Mouse (Mus musculus): ENCODE data around the gene Fgfrl1. TPM values are rescaled to one million over a fixed set of nuclear protein-coding genes. Genes with fewer than 3 reads are reported as not detected.

Gene Fgfrl1
- polyA plus RNA-seq, 1 experiment from 2014 or later = 2.9 TPM

DNA sequence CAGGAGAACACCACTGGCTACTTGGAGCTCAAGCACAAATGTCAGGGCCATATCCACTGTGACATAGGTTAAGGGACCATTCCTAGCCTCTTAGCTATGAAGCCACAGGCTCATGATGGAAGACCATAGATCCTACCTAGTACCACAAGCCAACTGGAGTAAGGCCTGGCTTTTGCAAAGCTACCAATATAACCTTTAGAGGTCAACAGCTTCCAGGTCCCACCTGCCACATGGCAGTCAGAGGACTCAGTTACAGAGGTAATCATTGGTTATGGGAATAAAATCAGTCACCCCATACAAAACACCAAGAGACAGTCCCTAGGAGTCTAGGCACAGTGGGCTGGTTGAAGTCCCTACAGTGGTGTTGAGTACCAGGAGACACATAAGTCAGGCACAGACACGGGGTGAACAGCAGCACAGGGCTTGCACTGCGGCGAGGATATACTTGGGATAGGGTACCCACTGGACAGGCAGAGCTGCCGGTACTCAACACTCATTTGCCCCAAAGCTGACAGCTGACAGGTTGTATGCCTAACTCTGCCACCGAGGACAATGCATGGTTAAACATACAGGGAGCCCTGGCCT lies 41.0 kb upstream of the Fgfrl1 start:
- Histone ChIP-seq H3K27ac (ENCODE audit: low read length) (no peak overlapping the region), H3K9me3 (replicated peaks; ENCODE audit: control insufficient read depth, low read length) (no peaks in the 10 kb centered on the region), H3K4me1 (ENCODE audit: control insufficient read depth, low read depth, low read length) (no peaks in the 10 kb centered on the region), H3K27me3 (ENCODE audit: control insufficient read depth, insufficient read depth, low read depth, low read length) (no peaks in the 10 kb centered on the region), H3K4me3 (ENCODE audit: low read depth, low read length) (no peak overlapping the region), H3K9ac (ENCODE audit: low read depth, low read length) (no peak overlapping the region), H3K36me3 (ENCODE audit: control insufficient read depth, insufficient read depth) (peaks cover 21% of the 10 kb centered on the region), H3K4me2 (ENCODE audit: low read depth, low read length) (no peak overlapping the region)
- 70% methylated on average over 5 of the region's 5 CpGs for WGBS (ENCODE audit: insufficient replicate concordance)
- ATAC-seq (ENCODE audit: low read depth) = no peak

DNA sequence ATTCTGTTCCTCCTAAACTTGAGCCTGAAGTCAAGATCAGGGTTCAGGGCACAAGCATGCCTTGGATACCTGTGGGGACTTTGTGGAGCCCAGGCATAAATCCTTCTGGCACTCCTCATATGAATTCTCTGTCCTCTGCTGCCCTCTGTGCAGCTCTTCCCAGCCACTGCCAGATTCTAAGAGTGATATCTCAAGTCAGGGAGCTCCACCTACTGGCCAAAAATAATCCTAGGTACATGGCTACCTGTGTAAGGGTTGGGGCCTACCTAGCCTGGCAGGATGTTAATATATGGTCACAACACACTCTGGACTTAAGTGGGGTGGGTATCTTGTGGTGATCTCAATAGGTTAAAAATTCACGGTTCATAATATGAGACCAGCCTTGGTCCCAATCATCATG lies 40.4 kb upstream of the Fgfrl1 start:
- no peaks in the 10 kb centered on the region for H3K4me1 ChIP-seq (ENCODE audit: control insufficient read depth, low read depth, low read length)
- H3K9ac ChIP-seq (ENCODE audit: low read depth, low read length) = no peak overlapping the region
- peak; percentile 64 for ATAC-seq (ENCODE audit: low read depth)
- 55% methylated on average over 1 of the region's 1 CpGs for WGBS (ENCODE audit: insufficient replicate concordance)
- H3K27me3 ChIP-seq (ENCODE audit: control insufficient read depth, insufficient read depth, low read depth, low read length) = no peaks in the 10 kb centered on the region
- H3K36me3 ChIP-seq (ENCODE audit: control insufficient read depth, insufficient read depth) = peaks cover 21% of the 10 kb centered on the region
- H3K27ac ChIP-seq (ENCODE audit: low read length) = no peak overlapping the region
- H3K4me3 ChIP-seq (ENCODE audit: low read depth, low read length) = no peak overlapping the region
- no peaks in the 10 kb centered on the region for H3K9me3 ChIP-seq (replicated peaks; ENCODE audit: control insufficient read depth, low read length)
- no peak overlapping the region for H3K4me2 ChIP-seq (ENCODE audit: low read depth, low read length)

DNA sequence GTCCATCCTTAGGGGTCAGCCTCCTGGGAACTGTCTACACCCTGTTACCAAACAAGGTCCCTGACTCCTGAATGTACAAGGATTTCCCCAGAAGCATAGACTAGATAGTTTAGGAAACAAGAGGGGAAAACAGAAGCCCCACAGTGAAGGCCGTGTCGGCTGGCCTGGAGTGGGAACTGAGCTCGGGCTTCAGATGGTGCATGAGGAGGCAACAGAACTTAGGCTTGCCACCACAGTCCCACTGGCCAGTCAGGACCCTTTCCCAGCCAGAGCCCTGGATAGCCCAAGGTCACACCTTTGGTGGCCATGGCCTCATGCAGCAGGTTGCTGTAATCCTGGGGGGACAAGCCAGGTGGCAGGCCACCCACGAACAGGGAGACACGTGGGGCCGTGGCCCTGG lies 38.8 kb upstream of the Fgfrl1 start:
- no peaks in the 10 kb centered on the region for H3K27me3 ChIP-seq (ENCODE audit: control insufficient read depth, insufficient read depth, low read depth, low read length)
- no peaks in the 10 kb centered on the region for H3K9me3 ChIP-seq (replicated peaks; ENCODE audit: control insufficient read depth, low read length)
- no peak overlapping the region for H3K4me3 ChIP-seq (ENCODE audit: low read depth, low read length)
- WGBS (ENCODE audit: insufficient replicate concordance) = 76% methylated on average over 6 of the region's 6 CpGs
- H3K9ac ChIP-seq (ENCODE audit: low read depth, low read length) = no peak overlapping the region
- no peak for ATAC-seq (ENCODE audit: low read depth)
- H3K4me1 ChIP-seq (ENCODE audit: control insufficient read depth, low read depth, low read length) = no peaks in the 10 kb centered on the region; the same call in none of the 2 replicates
- H3K27ac ChIP-seq (ENCODE audit: low read length) = no peak overlapping the region
- peaks cover 21% of the 10 kb centered on the region for H3K36me3 ChIP-seq (ENCODE audit: control insufficient read depth, insufficient read depth)
- no peak overlapping the region for H3K4me2 ChIP-seq (ENCODE audit: low read depth, low read length)

DNA sequence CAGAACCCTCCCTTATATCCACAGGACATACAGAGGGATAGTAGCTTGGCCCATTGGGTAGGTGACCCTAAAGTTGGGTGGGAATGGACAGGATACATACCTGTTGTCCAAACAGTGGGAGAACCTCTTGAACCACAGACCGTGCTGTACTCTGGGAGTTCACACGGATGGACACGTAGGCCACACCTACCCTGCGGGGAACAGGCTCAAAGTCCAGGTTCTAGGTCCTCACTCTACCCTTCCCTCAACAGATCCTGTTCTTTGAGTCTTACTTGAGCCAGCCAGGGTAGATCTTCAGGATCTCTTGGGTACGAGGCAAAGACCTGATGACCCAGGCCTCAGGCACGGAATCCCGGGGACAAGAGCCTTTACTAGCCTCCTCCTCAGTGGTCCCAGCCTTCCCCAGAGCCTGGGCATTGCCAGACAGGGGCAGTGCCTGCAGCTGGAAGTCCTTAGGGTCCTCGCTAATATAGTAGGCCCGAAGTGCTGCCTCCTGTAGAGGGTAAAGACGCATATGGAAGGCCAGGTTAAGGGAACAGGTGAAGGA lies 37.7 kb upstream of the Fgfrl1 start:
- WGBS (ENCODE audit: insufficient replicate concordance) = 83% methylated on average over 10 of the region's 10 CpGs
- H3K9me3 ChIP-seq (replicated peaks; ENCODE audit: control insufficient read depth, low read length) = no peaks in the 10 kb centered on the region
- H3K27me3 ChIP-seq (ENCODE audit: control insufficient read depth, insufficient read depth, low read depth, low read length) = no peaks in the 10 kb centered on the region
- no peak for ATAC-seq (ENCODE audit: low read depth)
- H3K4me3 ChIP-seq (ENCODE audit: low read depth, low read length) = no peak overlapping the region
- no peak overlapping the region for H3K27ac ChIP-seq (ENCODE audit: low read length)
- no peak overlapping the region for H3K4me2 ChIP-seq (ENCODE audit: low read depth, low read length)
- peaks cover 6% of the 10 kb centered on the region for H3K4me1 ChIP-seq (ENCODE audit: control insufficient read depth, low read depth, low read length)
- H3K9ac ChIP-seq (ENCODE audit: low read depth, low read length) = no peak overlapping the region
- H3K36me3 ChIP-seq (ENCODE audit: control insufficient read depth, insufficient read depth) = peaks cover 21% of the 10 kb centered on the region

DNA sequence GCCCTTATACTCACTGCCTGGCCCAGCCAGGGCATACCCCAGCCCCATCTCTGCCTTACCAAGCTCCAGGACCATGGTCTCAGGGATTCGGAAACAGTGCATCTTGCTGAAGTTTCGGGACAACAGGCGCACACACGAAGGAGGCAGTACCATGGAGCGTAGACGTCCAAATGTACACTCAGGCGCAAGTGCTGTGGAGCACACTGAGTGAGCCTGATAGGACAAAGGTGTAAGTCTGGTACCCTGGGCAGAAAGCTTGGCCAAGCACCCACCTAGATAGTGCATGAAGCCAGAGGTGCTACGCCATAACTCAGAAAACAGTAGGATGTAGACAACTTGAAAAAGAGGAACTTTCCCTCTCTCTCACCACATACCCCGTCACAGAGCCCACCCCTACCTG lies 36.8 kb upstream of the Fgfrl1 start:
- H3K4me2 ChIP-seq (ENCODE audit: low read depth, low read length) = no peak overlapping the region
- 86% methylated on average over 9 of the region's 9 CpGs for WGBS (ENCODE audit: insufficient replicate concordance)
- ATAC-seq (ENCODE audit: low read depth) = no peak
- peaks cover 12% of the 10 kb centered on the region for H3K4me1 ChIP-seq (ENCODE audit: control insufficient read depth, low read depth, low read length)
- no peak overlapping the region for H3K27ac ChIP-seq (ENCODE audit: low read length)
- peaks cover 21% of the 10 kb centered on the region for H3K36me3 ChIP-seq (ENCODE audit: control insufficient read depth, insufficient read depth)
- no peak overlapping the region for H3K9ac ChIP-seq (ENCODE audit: low read depth, low read length)
- no peaks in the 10 kb centered on the region for H3K9me3 ChIP-seq (replicated peaks; ENCODE audit: control insufficient read depth, low read length)
- H3K27me3 ChIP-seq (ENCODE audit: control insufficient read depth, insufficient read depth, low read depth, low read length) = no peaks in the 10 kb centered on the region
- no peak overlapping the region for H3K4me3 ChIP-seq (ENCODE audit: low read depth, low read length)

DNA sequence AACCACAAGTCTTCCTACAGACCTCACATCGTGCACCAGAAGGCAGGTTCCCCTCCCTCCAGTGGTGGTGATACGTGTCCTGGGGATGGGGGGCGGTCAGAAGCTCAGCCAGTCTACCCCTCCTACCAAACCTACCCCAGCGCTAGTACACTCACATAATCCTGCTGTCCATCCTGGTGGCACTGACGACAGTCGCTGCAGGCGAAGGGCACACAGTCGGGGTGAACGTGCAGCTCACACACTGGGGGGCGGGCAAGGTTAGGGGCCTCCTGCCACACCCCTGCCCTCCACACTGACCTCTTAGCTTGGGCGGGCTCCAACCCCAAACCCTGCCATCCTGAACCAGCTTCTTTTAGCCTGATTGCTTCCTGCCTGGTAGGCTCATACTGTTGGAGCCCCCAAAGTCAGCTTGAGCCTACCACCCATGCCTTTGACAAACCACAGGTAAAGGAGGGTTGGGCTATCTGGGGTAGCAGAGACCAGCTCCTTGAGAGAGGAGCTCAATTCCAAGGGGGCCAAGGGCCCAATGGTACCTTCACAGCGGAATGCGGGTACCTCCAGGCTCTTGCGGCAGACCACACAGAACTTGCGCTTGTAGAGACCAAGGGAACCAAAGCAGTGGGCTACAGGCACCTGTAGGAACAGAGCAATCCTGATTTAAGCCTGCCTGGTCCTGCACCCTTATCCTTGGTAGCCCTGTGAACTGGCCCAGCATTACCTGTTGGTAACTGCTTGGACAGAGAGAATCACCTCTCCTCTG lies 36.1 kb upstream of the Fgfrl1 start:
- H3K9ac ChIP-seq (ENCODE audit: low read depth, low read length) = no peak overlapping the region
- no peak overlapping the region for H3K4me2 ChIP-seq (ENCODE audit: low read depth, low read length)
- peaks cover 21% of the 10 kb centered on the region for H3K36me3 ChIP-seq (ENCODE audit: control insufficient read depth, insufficient read depth)
- no peaks in the 10 kb centered on the region for H3K27me3 ChIP-seq (ENCODE audit: control insufficient read depth, insufficient read depth, low read depth, low read length)
- peaks cover 15% of the 10 kb centered on the region for H3K4me1 ChIP-seq (ENCODE audit: control insufficient read depth, low read depth, low read length)
- no peaks in the 10 kb centered on the region for H3K9me3 ChIP-seq (replicated peaks; ENCODE audit: control insufficient read depth, low read length)
- no peak overlapping the region for H3K4me3 ChIP-seq (ENCODE audit: low read depth, low read length)
- WGBS (ENCODE audit: insufficient replicate concordance) = 88% methylated on average over 15 of the region's 15 CpGs
- no peak overlapping the region for H3K27ac ChIP-seq (ENCODE audit: low read length)
- no peak for ATAC-seq (ENCODE audit: low read depth)

DNA sequence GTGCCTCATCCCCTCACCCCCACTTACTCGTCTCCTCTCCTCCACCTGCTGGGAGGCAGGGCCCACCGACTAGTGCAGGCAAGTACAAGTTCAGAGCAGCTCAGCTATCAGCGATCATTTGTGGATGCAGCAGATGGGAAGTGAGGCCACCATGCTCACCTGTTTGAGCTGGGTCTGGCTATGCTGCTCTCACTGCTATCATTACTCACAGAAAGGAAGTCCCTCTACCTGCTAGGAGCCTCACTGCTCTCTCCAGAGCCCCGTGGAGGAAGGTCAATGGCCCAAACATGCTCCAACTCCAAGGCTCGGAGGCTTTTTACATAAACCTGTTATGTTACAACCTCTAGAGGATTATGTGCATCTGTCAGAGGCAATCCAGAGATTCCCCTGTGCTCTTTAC lies 34.8 kb upstream of the Fgfrl1 start:
- Histone ChIP-seq H3K27ac (ENCODE audit: low read length) (no peak overlapping the region), H3K9ac (ENCODE audit: low read depth, low read length) (no peak overlapping the region), H3K9me3 (replicated peaks; ENCODE audit: control insufficient read depth, low read length) (no peaks in the 10 kb centered on the region), H3K27me3 (ENCODE audit: control insufficient read depth, insufficient read depth, low read depth, low read length) (no peaks in the 10 kb centered on the region), H3K4me1 (ENCODE audit: control insufficient read depth, low read depth, low read length) (peaks cover 17% of the 10 kb centered on the region), H3K4me3 (ENCODE audit: low read depth, low read length) (no peak overlapping the region), H3K4me2 (ENCODE audit: low read depth, low read length) (no peak overlapping the region), H3K36me3 (ENCODE audit: control insufficient read depth, insufficient read depth) (peaks cover 19% of the 10 kb centered on the region)
- 60% methylated on average over 5 of the region's 5 CpGs for WGBS (ENCODE audit: insufficient replicate concordance)
- no peak for ATAC-seq (ENCODE audit: low read depth)

DNA sequence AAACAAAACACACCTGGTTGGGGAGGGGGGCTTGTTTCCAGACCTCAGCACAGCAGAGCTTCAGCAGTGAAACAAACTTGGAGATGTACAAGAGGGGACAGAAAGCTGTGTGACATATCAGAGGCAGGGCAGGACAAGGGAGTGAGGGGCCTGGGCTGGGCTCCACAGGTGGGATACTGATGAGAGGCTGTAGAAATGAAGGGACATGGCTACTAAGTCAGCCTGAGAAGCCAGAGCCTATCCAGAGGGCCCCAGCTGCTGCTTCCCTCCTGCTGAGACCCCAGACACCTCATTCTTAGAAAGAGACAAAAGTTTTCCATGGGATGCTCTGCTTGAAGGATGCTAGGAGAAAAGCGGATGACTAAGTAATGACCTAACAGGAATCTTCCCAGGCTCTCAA lies 33.6 kb upstream of the Fgfrl1 start:
- ATAC-seq (ENCODE audit: low read depth) = no peak
- Histone ChIP-seq H3K27ac (ENCODE audit: low read length) (no peak overlapping the region), H3K9me3 (replicated peaks; ENCODE audit: control insufficient read depth, low read length) (no peaks in the 10 kb centered on the region), H3K4me3 (ENCODE audit: low read depth, low read length) (no peak overlapping the region), H3K4me1 (ENCODE audit: control insufficient read depth, low read depth, low read length) (peaks cover 17% of the 10 kb centered on the region), H3K36me3 (ENCODE audit: control insufficient read depth, insufficient read depth) (peaks cover 14% of the 10 kb centered on the region), H3K27me3 (ENCODE audit: control insufficient read depth, insufficient read depth, low read depth, low read length) (no peaks in the 10 kb centered on the region), H3K4me2 (ENCODE audit: low read depth, low read length) (no peak overlapping the region), H3K9ac (ENCODE audit: low read depth, low read length) (no peak overlapping the region)
- WGBS (ENCODE audit: insufficient replicate concordance) = 75% methylated on average over 1 of the region's 1 CpGs
